ENCODE assay signal across 9 mouse cellular contexts in genomic region chr11:59746614-59747013, GRCm38 (mm10). TPM values are rescaled to one million over a fixed set of nuclear protein-coding genes. Genes with fewer than 3 reads are reported as not detected.
DNase-seq lines count a peak whose midpoint lies in the region; ATAC-seq and TF ChIP-seq lines count a peak whose summit lies in the region.
"Had no signal": no experiment of that assay in that cellular context is flagged by ENCODE, and none has a peak within 500 bp of the region (broad histone marks: within the 10 kb centered on the region; RNA-seq: fewer than 3 reads in every experiment).

No protein-coding gene starts in this region.

- H3K4me2 ChIP-seq in kidney, postnatal 0 days (ENCODE audit: low read length), result no peak overlapping the region
- H3K4me2 ChIP-seq: neural tube, embryonic 13.5 days had no signal

- intact Hi-C loops in left cerebral cortex, postnatal 10 days (cut with DNase I), result loop anchor here (2.0 to 10.0 kb wide), 2 partner anchors 120 to 222 kb away; partner anchors contain the start of gene Zkscan17
- intact Hi-C loops in left cerebral cortex, postnatal 36 days (cut with DNase I), result loop anchor here (5.0 to 10.0 kb wide), 3 partner anchors 84 to 222 kb away; partner anchors contain the start of genes Mprip and Zkscan17

- H3K36me3 ChIP-seq in kidney, postnatal 0 days (ENCODE audit: insufficient read depth, low read length), result peaks cover 42% of the 10 kb centered on the region

- H3K27me3 ChIP-seq in kidney, postnatal 0 days (ENCODE audit: insufficient read depth, low read length), result no peaks in the 10 kb centered on the region
- H3K27me3 ChIP-seq: neural tube, embryonic 13.5 days had no signal

- no peaks in the 10 kb centered on the region for H3K4me1 ChIP-seq in kidney, postnatal 0 days (replicated peaks; ENCODE audit: insufficient read depth, low read length)
- H3K4me1 ChIP-seq: neural tube, embryonic 13.5 days had no signal

- H3K4me3 ChIP-seq in kidney, postnatal 0 days (replicated peaks; ENCODE audit: low read depth, low read length), result no peak overlapping the region
- H3K4me3 ChIP-seq: neural tube, embryonic 13.5 days had no signal

- peak; percentile 50 for DNase-seq in cerebellum, adult 9-10 months
- DNase-seq in left cerebral cortex, postnatal 10 days (ENCODE audit: extremely low spot score in 1 of 2, low spot score in 2 of 2), result peak; percentile 49 to 70
- DNase-seq in left cerebral cortex, postnatal 36 days (ENCODE audit: low spot score in 2 of 2), result no peak
- DNase-seq in brain, embryonic 18.5 days (ENCODE audit: low read depth, low spot score), result peak; percentile 12
- DNase-seq in kidney, postnatal 0 days (ENCODE audit: low spot score), result peak; percentile 68
- peak; percentile 12 for DNase-seq in mesoderm, embryonic 11.5 days (ENCODE audit: low read depth, low spot score)

- H3K9ac ChIP-seq in kidney, postnatal 0 days (ENCODE audit: low read depth, low read length), result no peak overlapping the region
- H3K9ac ChIP-seq: neural tube, embryonic 13.5 days had no signal

- H3K27ac ChIP-seq in kidney, postnatal 0 days, result no peak overlapping the region
- H3K27ac ChIP-seq: neural tube, embryonic 13.5 days had no signal

- 82% methylated on average over 2 of the region's 2 CpGs for WGBS in kidney, postnatal 0 days

- TF ChIP-seq CTCF in kidney, postnatal 0 days (IDR thresholded peaks at IDR 0.05; ENCODE audit: low read depth), result peak; percentile 77

- H3K9me3 ChIP-seq in kidney, postnatal 0 days (replicated peaks; ENCODE audit: low read length), result no peaks in the 10 kb centered on the region
- H3K9me3 ChIP-seq: neural tube, embryonic 13.5 days had no signal

- ATAC-seq in cerebellum, adult (ENCODE audit: insufficient number of reproducible peaks, low FRiP score, low TSS enrichment), result no peak
- no peak for ATAC-seq in kidney, postnatal 0 days (replicated peaks; ENCODE audit: low FRiP score, low read depth)
- ATAC-seq in activated CD4-positive, CD25-positive, alpha-beta regulatory T cell, adult 4 months, result no peak

RNA-seq across cellular contexts. Expression of gene Pld6, which starts 40.8 kb away (rescaled TPM):
- 1 to 10 TPM; 1.2 TPM for total RNA-seq in left cerebral cortex, postnatal 10 days (2021)
- 1 to 10 TPM in 1 of 2 experiments, under 1 TPM in 1; 0.81 to 1.1 TPM for total RNA-seq in left cerebral cortex, postnatal 36 days (2021)
- polyA plus RNA-seq in kidney, postnatal 0 days (2015; fragmentation: Nextera tagmentation; extraction: Ambion mirVana), result 2.9 and 3.1 TPM in 2 replicates
- not detected for polyA plus RNA-seq in activated CD4-positive, CD25-positive, alpha-beta regulatory T cell, adult 4 months (2017; shearing (Covaris generic))

Comparison
In these comparisons a context has a peak if more than half of its experiments do, and no peak if none do; other contexts are left out.
1. DNase-seq: peak in cerebellum, adult 9-10 months (single experiment), left cerebral cortex, postnatal 10 days (2 of 2), brain, embryonic 18.5 days (single experiment), kidney, postnatal 0 days (single experiment) and mesoderm, embryonic 11.5 days (single experiment); none in left cerebral cortex, postnatal 36 days (0 of 2).